Mouse (Mus musculus) hindbrain, embryonic 10.5 days (tissue): ENCODE results near the gene Dnpep. TPM values are rescaled to one million over a fixed set of nuclear protein-coding genes. Genes with fewer than 3 reads are reported as not detected.

ENCODE experiments used
- DNase-seq: peaks from one replicate; pipeline ENCODE4 v3.0.0-alpha.2; 2017; ENCODE audit warnings: low spot score
- H3K27ac ChIP-seq: fragments of 300-500 bp; sonication (generic); 2 replicates; pipeline ENCODE4 v1.5.1; 2016; ENCODE audit warnings: mild to moderate bottlenecking, moderate library complexity
- H3K27me3 ChIP-seq: fragments of 300-500 bp; sonication (generic); 2 replicates; pipeline ENCODE4 v1.6.1; 2016; ENCODE audit warnings: mild to moderate bottlenecking; ENCODE audit not compliant: poor library complexity, insufficient read depth, severe bottlenecking
- H3K36me3 ChIP-seq: fragments of 300-500 bp; sonication (generic); 2 replicates; pipeline ENCODE4 v1.6.1; 2016; ENCODE audit warnings: mild to moderate bottlenecking, moderate library complexity
- H3K4me1 ChIP-seq: fragments of 300-500 bp; sonication (generic); replicated peaks from 2 replicates; pipeline ENCODE4 v1.6.1; 2016; ENCODE audit warnings: mild to moderate bottlenecking
- H3K4me3 ChIP-seq: fragments of 300-500 bp; sonication (generic); 2 replicates; pipeline ENCODE4 v1.5.1; 2016; ENCODE audit warnings: mild to moderate bottlenecking, moderate library complexity
- H3K9me3 ChIP-seq: fragments of 300-500 bp; sonication (generic); 2 replicates; pipeline ENCODE4 v1.6.1; 2016; ENCODE audit warnings: mild to moderate bottlenecking, moderate library complexity
- WGBS: fragments of 180-500 bp; shearing (Covaris S2); methylation state at CpG from one replicate; pipeline ENCODE4 v1.1.7; 2016; 5-methylcytosine and 5-hydroxymethylcytosine counted together
- polyA plus RNA-seq: library from polyadenylated mRNA; unstranded; fragments of >200 nt; fragmentation: Nextera tagmentation; extraction: Ambion mirVana; gene quantifications from 2 replicates; pipeline ENCODE4 v1.2.1, GENCODE M21; 2016

Dnpep gene
- polyA plus RNA-seq, 1 experiment from 2014 or later = 199 TPM

DNA sequence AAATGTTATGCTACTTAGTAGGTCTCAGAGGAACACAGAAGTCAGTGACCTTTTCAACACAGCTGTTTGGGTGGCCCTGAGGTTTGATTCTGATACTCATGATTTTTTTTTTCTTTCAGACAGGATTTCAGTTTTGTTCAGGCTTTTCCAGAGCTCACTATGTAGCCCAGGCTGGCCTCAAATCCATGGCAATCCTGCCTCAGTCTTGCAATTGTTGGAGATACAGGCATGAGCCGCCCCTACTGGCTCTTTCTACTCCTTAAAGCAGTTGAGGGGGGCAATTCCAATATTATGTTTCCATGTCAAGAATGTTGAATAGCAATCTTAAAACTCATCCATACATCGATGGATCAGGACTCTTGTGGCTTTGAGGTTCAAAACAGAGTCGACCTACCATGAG is 511 bp upstream of the Dnpep start:
- no peaks in the 10 kb centered on the region for H3K9me3 ChIP-seq
- no peaks in the 10 kb centered on the region for H3K27me3 ChIP-seq
- no peak for DNase-seq
- H3K27ac ChIP-seq = peak overlapping the region; percentile 92
- WGBS = 75% methylated on average over 3 of the region's 3 CpGs
- H3K36me3 ChIP-seq = peaks cover 24% of the 10 kb centered on the region
- H3K4me3 ChIP-seq = peak overlapping the region; percentile 78
- H3K4me1 ChIP-seq = peaks cover 21% of the 10 kb centered on the region

DNA sequence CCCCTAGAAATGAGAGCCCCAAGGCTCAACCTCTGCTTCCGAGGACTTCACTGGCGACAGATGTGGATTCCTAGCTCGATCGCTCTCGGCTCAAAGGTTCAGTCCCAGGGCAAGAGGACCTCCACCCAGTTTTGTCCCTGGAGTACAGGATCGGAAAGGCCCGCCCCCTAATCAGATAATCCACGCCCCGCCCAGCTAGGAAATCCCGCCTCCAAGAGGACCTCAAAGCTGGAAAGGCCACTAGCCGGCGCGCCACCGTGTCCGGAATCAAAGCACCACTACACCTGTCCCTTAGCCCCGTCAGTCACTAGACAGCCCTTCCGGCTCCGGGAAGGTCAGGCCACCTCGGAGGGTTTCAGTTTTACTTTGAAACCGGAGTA is 939 bp downstream of the Dnpep start:
- peak; percentile 87 for DNase-seq
- Histone ChIP-seq H3K4me1 (peaks cover 21% of the 10 kb centered on the region), H3K9me3 (no peaks in the 10 kb centered on the region), H3K4me3 (peak overlapping the region; percentile 78), H3K36me3 (peaks cover 38% of the 10 kb centered on the region), H3K27me3 (no peaks in the 10 kb centered on the region), H3K27ac (peak overlapping the region; percentile 92)
- WGBS = under 1% methylated on average over 20 of the region's 20 CpGs

DNA sequence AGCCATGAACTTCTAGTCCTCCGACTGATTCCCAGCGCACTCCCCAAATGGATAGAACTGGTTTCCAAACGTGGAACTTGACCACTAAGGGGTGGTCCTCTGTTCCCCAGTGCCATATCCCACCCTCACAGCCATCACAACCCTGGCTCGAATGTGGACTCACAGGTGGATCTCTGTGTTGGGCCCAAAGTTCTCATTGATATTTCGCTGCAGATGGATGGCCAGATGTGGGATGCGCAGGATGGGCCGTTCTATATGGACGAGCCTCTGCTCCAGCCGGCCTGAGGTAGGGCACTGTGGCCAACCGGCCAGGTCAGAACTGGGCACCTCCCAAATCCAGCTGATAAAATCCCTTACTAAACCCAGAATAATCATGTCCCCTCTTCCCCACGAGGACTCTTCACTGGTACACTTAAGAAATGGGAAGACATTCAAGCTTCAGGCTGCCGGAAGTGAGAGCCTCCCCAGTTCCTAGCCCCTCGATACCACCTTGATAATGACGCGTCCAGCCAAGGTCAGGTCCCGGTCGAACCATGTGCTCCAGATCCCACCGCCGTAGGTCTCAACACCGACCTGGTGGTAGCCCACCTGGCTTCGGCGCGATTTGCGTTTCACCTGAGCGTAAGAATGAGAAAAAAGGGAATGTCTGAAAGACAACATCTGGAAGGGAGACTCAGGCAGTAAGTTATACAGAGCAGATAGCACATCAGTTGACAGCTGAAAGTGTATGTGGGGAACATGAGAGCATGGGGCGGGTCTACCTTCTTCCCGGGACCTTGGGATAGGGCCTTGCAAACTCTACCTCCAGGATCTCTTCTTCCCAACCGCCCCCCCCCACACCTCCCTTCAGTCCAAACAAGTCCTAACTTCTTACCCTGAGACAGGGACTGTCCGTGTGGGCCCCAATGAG is 2.1 kb downstream of the Dnpep start:
- Histone ChIP-seq H3K27ac (peak overlapping the region; percentile 92), H3K27me3 (no peaks in the 10 kb centered on the region), H3K36me3 (peaks cover 49% of the 10 kb centered on the region), H3K4me3 (peak overlapping the region; percentile 78), H3K4me1 (peaks cover 21% of the 10 kb centered on the region), H3K9me3 (no peaks in the 10 kb centered on the region)
- 88% methylated on average over 29 of the region's 29 CpGs for WGBS
- no peak for DNase-seq

DNA sequence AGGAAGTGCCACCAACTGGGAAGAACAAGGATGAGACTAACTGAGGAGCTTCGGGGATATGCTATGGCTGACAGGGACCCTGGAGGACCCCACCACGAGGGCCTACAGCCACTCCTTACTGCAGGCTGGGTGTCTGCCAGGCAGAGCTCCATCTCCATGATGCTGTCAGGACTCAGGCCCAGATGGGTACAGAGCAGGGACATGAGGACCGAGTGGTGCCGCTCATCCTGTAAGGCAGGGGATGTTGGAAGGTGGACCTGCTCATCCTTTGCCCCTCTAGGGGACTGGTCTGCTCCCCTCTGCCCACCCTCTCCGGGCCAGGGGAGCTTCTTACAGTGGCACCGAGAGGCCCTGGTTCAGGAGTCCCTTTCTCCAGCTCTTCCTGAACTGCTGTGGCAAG is 2.8 kb downstream of the Dnpep start:
- no peak for DNase-seq
- Histone ChIP-seq H3K36me3 (peaks cover 56% of the 10 kb centered on the region), H3K27me3 (no peaks in the 10 kb centered on the region), H3K9me3 (no peaks in the 10 kb centered on the region), H3K27ac (no peak overlapping the region), H3K4me3 (no peak overlapping the region; the same call in 1 of the 2 replicates), H3K4me1 (peaks cover 21% of the 10 kb centered on the region)
- 91% methylated on average over 6 of the region's 6 CpGs for WGBS

DNA sequence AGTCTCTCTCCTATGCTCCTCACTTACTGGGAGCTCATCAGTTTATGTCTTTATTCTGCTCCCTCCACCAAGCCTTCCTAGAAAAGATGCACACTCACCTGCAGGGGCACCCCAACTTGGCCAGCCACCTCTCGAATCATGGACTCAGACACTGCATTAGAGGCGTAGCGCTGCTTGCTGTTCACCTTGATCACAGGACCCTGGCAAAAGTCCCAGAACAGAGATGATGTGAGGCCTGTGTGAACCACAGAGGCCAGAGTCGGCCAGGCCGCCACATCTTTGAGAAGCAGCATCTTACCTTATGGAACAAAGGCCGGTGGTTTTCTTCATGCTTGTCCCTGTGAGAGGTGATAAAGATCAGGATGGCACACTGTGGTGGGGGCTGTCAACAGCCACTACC is 6.1 kb downstream of the Dnpep start:
- Histone ChIP-seq H3K4me1 (peaks cover 11% of the 10 kb centered on the region), H3K27me3 (no peaks in the 10 kb centered on the region), H3K4me3 (no peak overlapping the region), H3K27ac (no peak overlapping the region), H3K36me3 (peaks cover 90% of the 10 kb centered on the region), H3K9me3 (no peaks in the 10 kb centered on the region)
- whole genome bisulfite sequencing = 95% methylated on average over 6 of the region's 6 CpGs
- DNase-seq = no peak

DNA sequence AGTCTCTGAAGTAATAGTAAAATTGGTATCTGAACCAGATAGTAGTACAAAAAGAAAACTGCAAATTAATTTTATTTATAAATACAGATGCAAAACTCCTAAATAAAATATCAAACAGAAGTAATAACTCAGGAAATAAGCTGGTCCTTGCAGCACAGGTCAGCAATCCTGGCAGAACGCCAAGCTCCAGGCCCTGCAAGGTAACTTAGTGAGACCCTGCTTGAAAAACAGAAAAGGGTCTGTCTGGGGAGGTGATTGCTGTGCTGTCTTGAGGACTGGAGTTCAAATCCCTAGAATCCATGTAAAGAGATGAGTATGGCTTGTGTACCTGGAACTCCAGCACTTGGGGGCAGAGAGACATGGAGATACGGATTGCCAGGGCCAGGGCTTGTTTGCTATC is 13.1 kb downstream of the Dnpep start:
- Histone ChIP-seq H3K27me3 (no peaks in the 10 kb centered on the region), H3K9me3 (no peaks in the 10 kb centered on the region), H3K36me3 (peaks cover 31% of the 10 kb centered on the region), H3K4me3 (no peak overlapping the region), H3K4me1 (0 out of 2 replicates have a peak, but pooled peaks cover 4% of the 10 kb centered on the region), H3K27ac (no peak overlapping the region)
- 82% methylated on average over 2 of the region's 2 CpGs for WGBS
- DNase-seq = no peak

DNA sequence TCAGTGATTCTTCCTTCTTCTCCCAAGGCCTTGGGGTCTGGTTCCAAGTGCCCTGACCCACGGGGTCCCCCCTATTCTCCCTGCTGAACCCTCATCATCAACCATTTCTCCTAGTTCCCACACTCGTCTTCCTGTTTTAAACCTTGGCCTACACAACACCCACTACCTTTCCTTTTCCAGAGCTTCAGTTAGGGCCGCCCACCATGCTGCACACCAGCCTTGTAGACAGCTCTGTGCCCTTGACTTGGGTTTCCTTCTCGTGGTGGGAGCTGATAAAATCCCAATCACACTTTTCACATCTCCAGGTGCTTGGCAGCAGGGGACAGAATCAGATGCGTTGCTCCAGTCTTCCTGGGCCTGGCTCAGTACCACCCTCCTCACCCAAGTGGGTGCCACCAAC is 23.5 kb downstream of the Dnpep start:
- DNase-seq = no peak
- Histone ChIP-seq H3K36me3 (no peaks in the 10 kb centered on the region), H3K4me3 (no peak overlapping the region), H3K9me3 (no peaks in the 10 kb centered on the region), H3K27ac (no peak overlapping the region), H3K27me3 (no peaks in the 10 kb centered on the region), H3K4me1 (peaks cover 22% of the 10 kb centered on the region)
- WGBS = 82% methylated on average over 5 of the region's 5 CpGs

DNA sequence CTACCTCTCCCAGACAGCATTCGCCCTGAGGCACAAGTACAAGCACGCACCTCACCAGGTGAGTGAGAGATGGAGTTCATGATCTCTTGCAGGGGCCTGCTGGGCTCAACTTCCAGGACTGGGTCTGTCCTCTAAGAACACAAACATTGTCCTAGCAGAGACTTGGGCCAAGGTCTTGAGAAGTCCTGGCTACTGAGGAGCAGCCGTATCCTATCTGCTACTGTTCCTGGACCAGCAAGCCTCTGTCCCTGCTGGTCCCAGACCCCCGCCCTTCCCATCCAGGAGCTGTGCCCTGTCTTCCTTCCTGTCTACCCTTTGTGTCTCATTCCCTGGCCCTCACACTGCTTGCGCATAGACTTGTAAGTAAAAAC is 24.5 kb downstream of the Dnpep start:
- Histone ChIP-seq H3K36me3 (no peaks in the 10 kb centered on the region), H3K4me3 (no peak overlapping the region), H3K9me3 (no peaks in the 10 kb centered on the region), H3K4me1 (peaks cover 30% of the 10 kb centered on the region), H3K27ac (no peak overlapping the region), H3K27me3 (no peaks in the 10 kb centered on the region)
- WGBS = 83% methylated on average over 5 of the region's 5 CpGs
- no peak for DNase-seq

DNA sequence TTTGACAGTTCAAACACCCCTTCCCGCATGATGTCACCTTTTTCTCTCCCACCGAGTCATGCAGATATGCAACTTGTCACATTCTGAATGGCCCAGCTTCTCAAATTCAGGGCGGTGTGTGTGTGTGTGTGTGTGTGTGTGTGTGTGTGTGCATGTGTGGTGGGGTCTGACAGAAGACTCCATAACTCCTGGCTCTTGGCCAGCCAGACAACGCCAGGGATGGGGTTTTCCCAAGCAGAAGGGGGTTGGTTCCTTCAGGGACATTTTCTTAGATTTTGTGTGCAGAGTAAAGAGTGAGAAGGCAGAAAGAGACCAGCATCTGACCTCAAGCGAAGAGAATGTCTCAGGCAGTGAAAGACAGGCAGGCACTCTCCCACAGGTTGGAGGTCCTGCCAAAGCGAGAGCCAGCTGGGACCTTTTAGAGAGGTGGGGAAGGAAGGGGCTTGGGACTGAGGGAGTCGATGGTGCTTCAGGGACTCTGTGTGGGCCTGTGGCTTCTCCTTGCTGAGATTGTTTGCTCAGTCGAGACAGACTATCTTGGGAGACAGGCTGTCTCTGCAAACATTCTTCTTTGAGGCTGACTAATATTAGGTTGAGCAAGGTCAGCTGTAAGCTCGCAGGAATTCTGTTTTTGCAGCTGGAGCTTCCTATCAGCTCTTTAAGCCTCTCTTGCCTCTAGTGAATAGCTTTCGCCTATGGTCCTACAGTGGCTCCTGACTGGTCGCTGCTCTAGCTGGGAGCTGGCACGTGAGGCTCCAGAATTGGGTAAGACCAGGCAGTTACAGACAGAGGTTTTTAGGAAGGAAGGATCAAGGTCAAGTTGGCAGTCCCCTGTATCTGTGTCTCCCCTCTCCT is 25.1 kb downstream of the Dnpep start:
- DNase-seq = no peak

DNA sequence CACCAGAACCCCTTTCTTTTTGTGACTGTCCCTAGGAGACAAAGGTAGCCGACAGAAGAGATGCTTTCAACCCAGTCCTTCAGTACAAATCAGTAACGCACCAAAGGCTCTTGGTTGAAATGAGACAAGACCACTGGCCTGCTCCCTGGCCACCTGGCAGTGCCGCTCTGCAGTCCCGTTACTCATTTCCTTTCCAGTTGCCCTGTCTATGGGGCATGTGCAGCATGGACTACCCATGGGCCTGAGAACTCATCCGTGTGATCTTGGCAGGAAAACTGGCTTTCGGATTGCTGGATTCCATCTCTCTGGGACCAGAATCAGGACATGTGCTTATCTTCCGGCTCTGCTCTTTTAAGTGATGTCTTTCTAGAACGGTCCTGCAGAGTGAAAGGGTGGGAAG is 26.5 kb downstream of the Dnpep start:
- no peaks in the 10 kb centered on the region for H3K36me3 ChIP-seq
- H3K4me1 ChIP-seq = peaks cover 32% of the 10 kb centered on the region
- no peak overlapping the region for H3K4me3 ChIP-seq
- DNase-seq = no peak
- WGBS = 81% methylated on average over 8 of the region's 8 CpGs
- H3K27me3 ChIP-seq = no peaks in the 10 kb centered on the region
- no peak overlapping the region for H3K27ac ChIP-seq
- H3K9me3 ChIP-seq = no peaks in the 10 kb centered on the region

More for the DNA sequence above, 25.1 kb downstream of the Dnpep start:
- no peak overlapping the region for H3K4me3 ChIP-seq
- H3K9me3 ChIP-seq = no peaks in the 10 kb centered on the region
- H3K36me3 ChIP-seq = no peaks in the 10 kb centered on the region
- peaks cover 32% of the 10 kb centered on the region for H3K4me1 ChIP-seq
- H3K27ac ChIP-seq = no peak overlapping the region
- 61% methylated on average over 12 of the region's 12 CpGs for WGBS
- no peaks in the 10 kb centered on the region for H3K27me3 ChIP-seq

DNA sequence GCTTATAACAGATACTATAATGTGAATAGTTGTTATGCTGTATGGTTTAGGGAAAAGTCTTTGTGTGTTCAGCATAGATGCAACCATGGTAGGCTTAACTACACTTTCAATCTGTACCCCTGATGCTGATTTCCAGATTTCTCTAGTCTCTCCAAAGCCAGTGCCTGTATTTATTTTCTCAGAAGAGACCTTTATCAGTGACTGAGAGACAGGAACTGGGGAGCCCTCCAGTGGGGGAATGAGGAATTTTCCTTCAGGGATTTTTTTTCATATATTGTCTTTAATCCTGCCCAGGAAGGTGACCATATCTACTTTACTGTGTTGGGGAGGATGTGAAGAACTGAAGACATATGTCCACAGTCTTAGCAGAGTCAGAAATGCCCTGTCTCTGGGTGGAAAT is 27.2 kb downstream of the Dnpep start:
- Histone ChIP-seq H3K4me3 (no peak overlapping the region), H3K36me3 (no peaks in the 10 kb centered on the region), H3K4me1 (peaks cover 32% of the 10 kb centered on the region), H3K9me3 (no peaks in the 10 kb centered on the region), H3K27ac (no peak overlapping the region), H3K27me3 (no peaks in the 10 kb centered on the region)
- DNase-seq = no peak

DNA sequence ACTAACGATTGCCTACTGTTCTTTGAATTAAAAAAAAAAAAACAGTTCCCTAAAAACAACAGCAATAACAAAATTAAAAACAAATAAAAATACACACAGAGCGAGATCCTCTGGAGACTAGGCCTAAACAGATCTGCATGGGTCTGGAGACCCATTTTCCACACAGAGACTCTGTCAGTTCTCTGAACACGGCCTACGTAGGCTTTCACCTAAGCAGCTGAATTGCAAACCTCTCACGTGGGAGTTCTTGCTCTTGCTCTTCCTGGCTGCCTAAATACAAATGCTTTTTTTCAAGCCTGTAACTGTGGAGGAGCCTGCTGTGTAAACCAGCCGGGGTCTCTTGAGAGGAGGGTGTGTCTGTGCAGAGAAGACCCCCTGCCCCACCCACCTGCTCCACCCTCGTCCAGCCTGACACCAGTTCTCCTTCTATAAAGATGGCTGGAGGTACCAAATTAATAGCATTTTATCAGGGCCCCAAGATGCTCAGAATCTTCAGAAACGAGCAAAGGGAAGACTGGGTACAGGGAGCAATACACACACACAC is 27.8 kb downstream of the Dnpep start:
- Histone ChIP-seq H3K4me3 (no peak overlapping the region), H3K36me3 (no peaks in the 10 kb centered on the region), H3K9me3 (no peaks in the 10 kb centered on the region), H3K4me1 (peaks cover 32% of the 10 kb centered on the region), H3K27me3 (no peaks in the 10 kb centered on the region), H3K27ac (peak overlapping the region; percentile 75)
- DNase-seq = no peak
- 52% methylated on average over 8 of the region's 8 CpGs for WGBS

DNA sequence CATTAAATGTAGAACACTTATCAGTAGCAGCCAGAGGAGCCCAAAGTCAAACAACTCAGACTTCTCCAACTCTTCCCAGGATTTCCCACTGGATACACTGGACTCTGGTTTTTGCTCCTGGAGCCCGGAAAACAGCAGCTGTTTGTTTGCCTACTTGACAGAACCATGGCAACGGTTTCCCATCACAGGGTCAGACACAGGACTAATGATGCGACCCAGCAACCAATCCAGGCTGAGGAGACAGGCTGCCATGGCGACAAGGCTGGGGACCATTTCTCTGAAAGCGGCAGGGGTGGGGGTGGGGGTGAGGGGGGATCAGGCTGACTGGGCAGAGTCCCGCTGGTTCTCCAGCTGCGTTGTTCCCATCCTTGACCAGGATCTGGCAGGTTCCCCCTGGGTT is 28.4 kb downstream of the Dnpep start:
- no peak overlapping the region for H3K4me3 ChIP-seq
- WGBS = 6% methylated on average over 7 of the region's 7 CpGs
- peaks cover 32% of the 10 kb centered on the region for H3K4me1 ChIP-seq
- peak overlapping the region; percentile 75 for H3K27ac ChIP-seq
- H3K9me3 ChIP-seq = no peaks in the 10 kb centered on the region
- no peaks in the 10 kb centered on the region for H3K36me3 ChIP-seq
- H3K27me3 ChIP-seq = no peaks in the 10 kb centered on the region
- DNase-seq = peak; percentile 77
